Mouse (Mus musculus): Measurements from ENCODE around the gene Cyth4. TPM values are rescaled to one million over a fixed set of nuclear protein-coding genes. Genes with fewer than 3 reads are reported as not detected.

Cyth4 gene
- polyA plus RNA-seq, 1 experiment from 2014 or later, result 5.1 TPM

DNA sequence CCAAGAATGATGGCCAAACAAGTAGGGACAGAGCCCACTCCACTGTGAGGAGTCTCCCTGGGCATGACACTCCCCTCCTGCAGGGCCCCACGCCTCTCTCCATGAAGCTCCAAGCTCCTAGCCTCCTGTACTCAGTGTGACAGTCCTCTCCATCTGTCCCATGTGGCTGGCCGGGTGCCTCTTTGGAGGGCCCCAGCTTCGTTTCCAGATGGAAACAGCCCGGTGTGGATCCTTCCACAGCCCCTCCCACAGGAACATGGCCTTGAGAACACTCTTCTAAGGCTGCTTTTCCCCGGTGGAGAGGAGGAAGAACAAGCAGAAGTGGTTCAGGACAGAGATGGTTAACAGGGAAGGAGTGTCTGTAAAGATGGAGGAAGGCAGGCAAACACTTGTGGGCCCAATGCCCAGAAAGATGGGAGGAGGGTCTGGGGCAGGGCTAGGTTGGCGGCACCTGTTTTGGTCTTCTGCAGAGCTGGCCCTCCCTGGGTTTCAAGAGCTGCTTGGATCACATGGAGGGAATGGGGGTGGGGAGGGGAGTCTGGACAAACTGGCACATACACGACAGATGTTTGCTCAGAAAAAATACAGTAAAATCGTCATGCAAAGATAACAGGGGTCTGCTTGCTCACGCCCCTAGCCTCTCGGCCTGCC, 72.5 kb downstream of the Cyth4 start:
- H3K9me3 ChIP-seq, result no peaks in the 10 kb centered on the region
- 0 out of 2 replicates have a peak, but pooled peaks cover 6% of the 10 kb centered on the region for H3K4me1 ChIP-seq (replicated peaks)
- 67% methylated on average over 10 of the region's 10 CpGs for WGBS
- no peak overlapping the region for H3K4me2 ChIP-seq
- no peaks in the 10 kb centered on the region for H3K36me3 ChIP-seq
- ATAC-seq (ENCODE audit: insufficient number of reproducible peaks, insufficient read depth, low FRiP score, low TSS enrichment, low read depth), result no peak
- no peak overlapping the region for H3K27ac ChIP-seq
- H3K27me3 ChIP-seq, result peaks cover 61% of the 10 kb centered on the region
- H3K4me3 ChIP-seq (replicated peaks), result no peak overlapping the region
- no peak overlapping the region for H3K9ac ChIP-seq (replicated peaks)

DNA sequence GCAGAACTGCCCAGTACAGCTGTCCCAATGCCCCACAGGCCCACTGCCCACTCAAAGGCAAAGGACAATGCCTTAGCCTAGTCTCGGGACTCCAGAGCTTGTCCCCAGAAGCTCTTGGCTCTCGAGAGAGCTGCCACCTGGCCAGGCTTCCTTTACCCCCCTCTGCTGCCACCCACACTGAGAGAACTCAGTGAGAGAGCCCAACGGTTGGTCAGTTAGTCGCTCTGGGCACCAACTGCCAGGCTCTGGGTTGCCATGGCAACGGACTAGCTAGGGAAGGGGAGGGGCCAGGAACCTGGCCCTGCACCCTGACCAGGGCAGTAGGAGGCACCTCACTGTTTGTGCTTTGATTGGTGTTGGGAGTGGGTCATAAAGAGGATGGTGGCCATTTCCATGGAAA, 73.5 kb downstream of the Cyth4 start:
- Histone ChIP-seq H3K36me3 (no peaks in the 10 kb centered on the region), H3K4me3 (replicated peaks) (no peak overlapping the region), H3K9ac (replicated peaks) (no peak overlapping the region), H3K4me2 (no peak overlapping the region), H3K27ac (no peak overlapping the region), H3K9me3 (no peaks in the 10 kb centered on the region), H3K4me1 (replicated peaks) (0 out of 2 replicates have a peak, but pooled peaks cover 6% of the 10 kb centered on the region), H3K27me3 (peaks cover 71% of the 10 kb centered on the region)
- 34% methylated on average over 5 of the region's 5 CpGs for WGBS
- no peak for ATAC-seq (ENCODE audit: insufficient number of reproducible peaks, insufficient read depth, low FRiP score, low TSS enrichment, low read depth)

Other genes with a start within 250 kb of the Cyth4 start
- gene Tex33, start 201.1 kb upstream of the Cyth4 start, polyA plus RNA-seq (2016; fragmentation: Nextera tagmentation; extraction: Ambion mirVana), result not detected in 2 replicates
- 6.3 and 6.7 TPM in 2 replicates for gene Tst, start 191.1 kb upstream of the Cyth4 start, polyA plus RNA-seq (2016; fragmentation: Nextera tagmentation; extraction: Ambion mirVana)
- gene Mpst, start 190.6 kb upstream of the Cyth4 start, polyA plus RNA-seq (2016; fragmentation: Nextera tagmentation; extraction: Ambion mirVana), result 2.1 and 3.0 TPM in 2 replicates
- 40.3 and 49.8 TPM in 2 replicates for gene Kctd17, start 168.5 kb upstream of the Cyth4 start, polyA plus RNA-seq (2016; fragmentation: Nextera tagmentation; extraction: Ambion mirVana)
- 0.10 TPM in 1 of 2 replicates, not detected in the other for gene Tmprss6, start 128.4 kb upstream of the Cyth4 start, polyA plus RNA-seq (2016; fragmentation: Nextera tagmentation; extraction: Ambion mirVana)
- 0.05 and 0.08 TPM in 2 replicates for gene Il2rb, start 101.8 kb upstream of the Cyth4 start, polyA plus RNA-seq (2016; fragmentation: Nextera tagmentation; extraction: Ambion mirVana)
- 14.8 and 20.0 TPM in 2 replicates for gene C1qtnf6, start 65.6 kb upstream of the Cyth4 start, polyA plus RNA-seq (2016; fragmentation: Nextera tagmentation; extraction: Ambion mirVana)
- 0.05 TPM in 1 of 2 replicates, not detected in the other for gene Sstr3, start 52.4 kb upstream of the Cyth4 start, polyA plus RNA-seq (2016; fragmentation: Nextera tagmentation; extraction: Ambion mirVana)
- gene Rac2, start 24.3 kb upstream of the Cyth4 start, polyA plus RNA-seq (2016; fragmentation: Nextera tagmentation; extraction: Ambion mirVana), result 5.1 and 6.0 TPM in 2 replicates
- 0.03 and 0.27 TPM in 2 replicates for gene Elfn2, start 121.7 kb downstream of the Cyth4 start, polyA plus RNA-seq (2016; fragmentation: Nextera tagmentation; extraction: Ambion mirVana)
- 12.1 and 12.4 TPM in 2 replicates for gene Mfng, start 176.4 kb downstream of the Cyth4 start, polyA plus RNA-seq (2016; fragmentation: Nextera tagmentation; extraction: Ambion mirVana)
- gene Card10, start 206.0 kb downstream of the Cyth4 start, polyA plus RNA-seq (2016; fragmentation: Nextera tagmentation; extraction: Ambion mirVana), result 3.3 and 4.2 TPM in 2 replicates
- 14.3 and 15.8 TPM in 2 replicates for gene Cdc42ep1, start 245.6 kb downstream of the Cyth4 start, polyA plus RNA-seq (2016; fragmentation: Nextera tagmentation; extraction: Ambion mirVana)